Mouse (Mus musculus) lung, embryonic 14.5 days (tissue): ENCODE measurements at regions not wholly inside any gene's neighbourhood (a gene's known extent, or its start where the extent isn't known, plus 50 kb on each side); places are given as distances from the start of the nearest gene placed in this dataset.

Experiments
- ATAC-seq: fragments of 200-750 bp; cut with Nextera tagmentation; 2 replicates; pipeline ENCODE4 v1.8.0; 2017; ENCODE audit warnings: mild to moderate bottlenecking, moderate TSS enrichment, moderate library complexity; ENCODE audit not compliant: insufficient read depth
- DNase-seq: peaks from one replicate; pipeline ENCODE4 v3.0.0-alpha.2; 2015
- H3K27ac ChIP-seq: fragments of 300-500 bp; sonication (generic); 2 replicates; pipeline ENCODE4 v1.5.1; 2014; ENCODE audit warnings: low read depth, mild to moderate bottlenecking, moderate library complexity
- H3K27me3 ChIP-seq: fragments of 300-500 bp; sonication (generic); 2 replicates; pipeline ENCODE4 v1.6.1; 2014; ENCODE audit warnings: low read length, control low read depth; ENCODE audit not compliant: insufficient read depth
- H3K36me3 ChIP-seq: fragments of 300-500 bp; sonication (generic); 2 replicates; pipeline ENCODE4 v1.6.1; 2014; ENCODE audit warnings: control low read depth; ENCODE audit not compliant: insufficient read depth
- H3K4me1 ChIP-seq: fragments of 300-500 bp; sonication (generic); 2 replicates; pipeline ENCODE4 v1.6.1; 2014; ENCODE audit warnings: antibody characterized with exemption, control low read depth; ENCODE audit not compliant: insufficient read depth
- H3K4me2 ChIP-seq: fragments of 300-500 bp; sonication (generic); 2 replicates; pipeline ENCODE4 v1.6.1; 2014; ENCODE audit warnings: mild to moderate bottlenecking
- H3K4me3 ChIP-seq: fragments of 300-500 bp; sonication (generic); 2 replicates; pipeline ENCODE4 v1.5.1; 2014; ENCODE audit warnings: low read depth, low read length
- H3K9ac ChIP-seq: fragments of 300-500 bp; sonication (generic); 2 replicates; pipeline ENCODE4 v1.6.1; 2014
- H3K9me3 ChIP-seq: fragments of 300-500 bp; sonication (generic); 2 replicates; pipeline ENCODE4 v1.6.1; 2016; ENCODE audit warnings: low read depth, low read length, control low read depth
- CTCF ChIP-seq: IDR thresholded peaks from 2 replicates; pipeline ENCODE4 v1.5.1; 2016; ENCODE audit warnings: antibody characterized with exemption, low read depth
- WGBS: fragments of 180-500 bp; shearing (Covaris S2); extraction: QIAGEN DNeasy Blood & Tissue Kit; methylation state at CpG from one replicate; pipeline ENCODE4 v1.1.7; 2014; 5-methylcytosine and 5-hydroxymethylcytosine counted together

- no peak overlapping the region for H3K27ac ChIP-seq
- DNase-seq, result peak; percentile 81
- no peak for ATAC-seq
These were observed 140.8 kb downstream of the Thbs2 start for GRCm38 (mm10) chr17:14553195-14553594.

GRCm38 (mm10) chr17:14552081-14552480, 142.0 kb downstream of the Thbs2 start:
- WGBS, result 73% methylated on average over 4 of the region's 4 CpGs
- Histone ChIP-seq H3K4me3 (no peak overlapping the region), H3K27me3 (0 out of 2 replicates have a peak, but pooled peaks cover 6% of the 10 kb centered on the region), H3K27ac (peak overlapping the region; percentile 0; the same call in 1 of the 2 replicates), H3K9ac (no peak overlapping the region), H3K4me2 (no peak overlapping the region), H3K36me3 (no peaks in the 10 kb centered on the region), H3K9me3 (peaks cover 6% of the 10 kb centered on the region; the same call in 1 of the 2 replicates), H3K4me1 (peaks cover 8% of the 10 kb centered on the region; the same call in 1 of the 2 replicates)
- DNase-seq, result no peak
- no peak for TF ChIP-seq CTCF
- ATAC-seq, result no peak

More at GRCm38 (mm10) chr17:14553195-14553594, 140.8 kb downstream of the Thbs2 start:
- no peak overlapping the region for H3K4me2 ChIP-seq
- 0 out of 2 replicates have a peak, but pooled peaks cover 8% of the 10 kb centered on the region for H3K27me3 ChIP-seq
- H3K9me3 ChIP-seq, result no peaks in the 10 kb centered on the region
- H3K4me1 ChIP-seq, result peaks cover 8% of the 10 kb centered on the region; the same call in 1 of the 2 replicates
- 26% methylated on average over 3 of the region's 3 CpGs for WGBS
- H3K36me3 ChIP-seq, result no peaks in the 10 kb centered on the region
- no peak overlapping the region for H3K9ac ChIP-seq
- no peak for TF ChIP-seq CTCF
- H3K4me3 ChIP-seq, result no peak overlapping the region

- Histone ChIP-seq H3K4me2 (no peak overlapping the region), H3K4me3 (no peak overlapping the region), H3K27ac (peak overlapping the region; percentile 58; the same call in 1 of the 2 replicates), H3K9me3 (peaks cover 6% of the 10 kb centered on the region; the same call in 1 of the 2 replicates), H3K4me1 (peaks cover 8% of the 10 kb centered on the region; the same call in 1 of the 2 replicates), H3K36me3 (no peaks in the 10 kb centered on the region), H3K9ac (no peak overlapping the region), H3K27me3 (0 out of 2 replicates have a peak, but pooled peaks cover under 1% of the 10 kb centered on the region)
- DNase-seq, result peak; percentile 23
- WGBS, result 37% methylated on average over 4 of the region's 4 CpGs
- no peak for ATAC-seq
- TF ChIP-seq CTCF, result no peak
These were observed 142.4 kb downstream of the Thbs2 start for GRCm38 (mm10) chr17:14551610-14552009.

GRCm38 (mm10) chr17:14545822-14546473, 148.1 kb downstream of the Thbs2 start:
- Histone ChIP-seq H3K9ac (no peak overlapping the region), H3K27me3 (peaks cover 13% of the 10 kb centered on the region; the same call in 1 of the 2 replicates), H3K36me3 (no peaks in the 10 kb centered on the region), H3K27ac (no peak overlapping the region), H3K9me3 (peaks cover 6% of the 10 kb centered on the region; the same call in 1 of the 2 replicates), H3K4me1 (no peaks in the 10 kb centered on the region), H3K4me3 (no peak overlapping the region), H3K4me2 (no peak overlapping the region)
- peak; percentile 77 for TF ChIP-seq CTCF
- peak; percentile 82 for DNase-seq
- WGBS, result 37% methylated on average over 16 of the region's 16 CpGs
- ATAC-seq, result peak; percentile 52; the same call in 1 of the 2 replicates

- no peak overlapping the region for H3K4me3 ChIP-seq
- H3K9ac ChIP-seq, result no peak overlapping the region
- H3K36me3 ChIP-seq, result no peaks in the 10 kb centered on the region
- ATAC-seq, result no peak
- peaks cover 13% of the 10 kb centered on the region; the same call in 1 of the 2 replicates for H3K27me3 ChIP-seq
- DNase-seq, result peak; percentile 45
- no peak overlapping the region for H3K4me2 ChIP-seq
- WGBS, result 38% methylated on average over 4 of the region's 4 CpGs
- H3K27ac ChIP-seq, result no peak overlapping the region
- H3K9me3 ChIP-seq, result peaks cover 6% of the 10 kb centered on the region; the same call in 1 of the 2 replicates
- no peaks in the 10 kb centered on the region for H3K4me1 ChIP-seq
- TF ChIP-seq CTCF, result no peak
These were observed 149.6 kb downstream of the Thbs2 start for GRCm38 (mm10) chr17:14544343-14545002.

- 21% methylated on average over 8 of the region's 8 CpGs for WGBS
- no peak for DNase-seq
- no peak for TF ChIP-seq CTCF
These were observed 153.0 kb downstream of the Thbs2 start for GRCm38 (mm10) chr17:14541035-14541434.

GRCm38 (mm10) chr17:14540269-14540975, 153.6 kb downstream of the Thbs2 start:
- H3K36me3 ChIP-seq, result no peaks in the 10 kb centered on the region
- ATAC-seq, result peak; percentile 96
- no peak overlapping the region for H3K9ac ChIP-seq
- no peak overlapping the region for H3K4me3 ChIP-seq
- no peak for TF ChIP-seq CTCF
- H3K27me3 ChIP-seq, result peaks cover 32% of the 10 kb centered on the region
- no peaks in the 10 kb centered on the region for H3K9me3 ChIP-seq
- WGBS, result 5% methylated on average over 5 of the region's 5 CpGs
- peak; percentile 92 for DNase-seq
- H3K27ac ChIP-seq, result no peak overlapping the region
- H3K4me1 ChIP-seq, result no peaks in the 10 kb centered on the region
- no peak overlapping the region for H3K4me2 ChIP-seq

More at GRCm38 (mm10) chr17:14541035-14541434, 153.0 kb downstream of the Thbs2 start:
- no peaks in the 10 kb centered on the region for H3K36me3 ChIP-seq
- ATAC-seq, result no peak
- peaks cover 30% of the 10 kb centered on the region for H3K27me3 ChIP-seq
- H3K4me2 ChIP-seq, result no peak overlapping the region
- no peak overlapping the region for H3K27ac ChIP-seq
- H3K4me1 ChIP-seq, result no peaks in the 10 kb centered on the region
- H3K4me3 ChIP-seq, result no peak overlapping the region
- H3K9me3 ChIP-seq, result no peaks in the 10 kb centered on the region
- H3K9ac ChIP-seq, result no peak overlapping the region
